Mouse (Mus musculus) macrophage (primary cell): ENCODE measurements around the gene 4930432K21Rik. TPM values are rescaled to one million over a fixed set of nuclear protein-coding genes. Genes with fewer than 3 reads are reported as not detected.
A peak's percentile ranks its signal among the peaks of the same experiment; 100 is the strongest.

ENCODE experiments used
- H3K27ac ChIP-seq: fragments of 350-480 bp; formaldehyde crosslinking; 2 replicates; pipeline ENCODE4 v1.9.0; 2021
- H3K36me3 ChIP-seq: fragments of 350-480 bp; formaldehyde crosslinking; 2 replicates; pipeline ENCODE4 v1.9.0; 2021; ENCODE audit errors: inconsistent target
- H3K4me3 ChIP-seq: fragments of 350-480 bp; formaldehyde crosslinking; 2 replicates; pipeline ENCODE4 v1.9.0; 2021; ENCODE audit errors: inconsistent target
- H3K79me2 ChIP-seq: fragments of 350-480 bp; formaldehyde crosslinking; 2 replicates; pipeline ENCODE4 v1.9.0; 2021; ENCODE audit errors: inconsistent target
- WGBS: methylation state at CpG from one replicate; pipeline ENCODE4 v1.1.7; 2026; ENCODE audit warnings: inconsistent platforms; ENCODE audit not compliant: missing documents; 5-methylcytosine and 5-hydroxymethylcytosine counted together
- polyA plus RNA-seq: library from polyadenylated mRNA; stranded (reverse); fragments of 250-400 nt; gene quantifications from 3 replicates; pipeline ENCODE4 v1.2.4, GENCODE M21; 2018; ENCODE audit warnings: inconsistent platforms

4930432K21Rik gene
- polyA plus RNA-seq, 1 experiment from 2014 or later = 0.82 TPM

- no peaks in the 10 kb centered on the region for H3K36me3 ChIP-seq
- H3K79me2 ChIP-seq = no peaks in the 10 kb centered on the region
- H3K27ac ChIP-seq = no peak overlapping the region
- WGBS = 44% methylated on average over 10 of the region's 17 CpGs
- H3K4me3 ChIP-seq = no peak overlapping the region
Observed at GRCm38 (mm10) chr8:84127202-84127901, 20.5 kb upstream of the 4930432K21Rik start.

GRCm38 (mm10) chr8:84128277-84128676 is 19.5 kb upstream of the 4930432K21Rik start:
- H3K27ac ChIP-seq = no peak overlapping the region
- no peaks in the 10 kb centered on the region for H3K79me2 ChIP-seq
- peaks cover 8% of the 10 kb centered on the region; the same call in 1 of the 2 replicates for H3K36me3 ChIP-seq
- WGBS = 64% methylated on average over 8 of the region's 8 CpGs
- H3K4me3 ChIP-seq = no peak overlapping the region

- no peak overlapping the region for H3K4me3 ChIP-seq
Observed at GRCm38 (mm10) chr8:84130806-84131205, 17.0 kb upstream of the 4930432K21Rik start.

GRCm38 (mm10) chr8:84132225-84132624 is 15.6 kb upstream of the 4930432K21Rik start:
- Histone ChIP-seq H3K27ac (no peak overlapping the region), H3K36me3 (peaks cover 46% of the 10 kb centered on the region), H3K4me3 (no peak overlapping the region), H3K79me2 (no peaks in the 10 kb centered on the region)
- WGBS = 45% methylated on average over 8 of the region's 8 CpGs

More at GRCm38 (mm10) chr8:84130806-84131205, 17.0 kb upstream of the 4930432K21Rik start:
- Histone ChIP-seq H3K27ac (no peak overlapping the region), H3K79me2 (no peaks in the 10 kb centered on the region), H3K36me3 (peaks cover 33% of the 10 kb centered on the region; the same call in 1 of the 2 replicates)
- WGBS = 91% methylated on average over 28 of the region's 30 CpGs

GRCm38 (mm10) chr8:84137848-84138247 is 10.0 kb upstream of the 4930432K21Rik start:
- Histone ChIP-seq H3K27ac (no peak overlapping the region), H3K79me2 (no peaks in the 10 kb centered on the region), H3K4me3 (no peak overlapping the region), H3K36me3 (peaks cover 93% of the 10 kb centered on the region)
- 98% methylated on average over 3 of the region's 3 CpGs for WGBS

GRCm38 (mm10) chr8:84140838-84141237 is 7.0 kb upstream of the 4930432K21Rik start:
- 98% methylated on average over 4 of the region's 4 CpGs for WGBS
- no peak overlapping the region for H3K4me3 ChIP-seq
- no peaks in the 10 kb centered on the region for H3K79me2 ChIP-seq
- peaks cover 83% of the 10 kb centered on the region for H3K36me3 ChIP-seq
- no peak overlapping the region for H3K27ac ChIP-seq

DNA sequence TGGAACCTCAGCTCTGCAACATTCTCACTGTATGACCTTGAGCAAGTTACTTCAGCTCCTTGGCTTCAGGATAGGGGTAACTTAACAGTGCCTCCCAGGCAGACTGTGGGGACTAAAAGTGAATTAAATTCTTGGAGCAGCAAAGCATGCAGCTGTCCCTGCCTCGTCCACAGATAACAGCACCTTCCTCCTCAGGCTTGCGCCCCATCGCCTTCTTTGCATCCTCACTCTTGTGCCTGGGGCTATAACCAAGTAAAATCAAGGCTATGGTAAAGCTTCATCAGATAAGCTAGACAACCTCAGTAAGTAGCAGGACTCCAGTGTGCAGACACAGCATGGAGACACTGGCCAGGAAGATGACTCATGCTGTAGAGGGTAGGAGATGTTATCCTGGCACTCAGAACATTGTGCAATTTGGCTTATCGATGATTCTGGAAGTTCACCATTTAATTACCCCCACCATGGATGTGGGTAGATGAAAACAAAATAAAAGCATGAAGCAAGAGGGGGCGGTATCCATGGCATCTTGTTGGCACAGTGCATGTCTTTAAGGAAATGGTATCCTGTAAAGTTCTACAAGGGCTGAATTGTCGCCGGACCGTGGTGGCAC is 3.1 kb upstream of the 4930432K21Rik start:
- peaks cover 45% of the 10 kb centered on the region for H3K36me3 ChIP-seq
- H3K79me2 ChIP-seq = peaks cover 14% of the 10 kb centered on the region; the same call in 1 of the 2 replicates
- 89% methylated on average over 8 of the region's 8 CpGs for WGBS
- no peak overlapping the region for H3K27ac ChIP-seq
- no peak overlapping the region for H3K4me3 ChIP-seq

DNA sequence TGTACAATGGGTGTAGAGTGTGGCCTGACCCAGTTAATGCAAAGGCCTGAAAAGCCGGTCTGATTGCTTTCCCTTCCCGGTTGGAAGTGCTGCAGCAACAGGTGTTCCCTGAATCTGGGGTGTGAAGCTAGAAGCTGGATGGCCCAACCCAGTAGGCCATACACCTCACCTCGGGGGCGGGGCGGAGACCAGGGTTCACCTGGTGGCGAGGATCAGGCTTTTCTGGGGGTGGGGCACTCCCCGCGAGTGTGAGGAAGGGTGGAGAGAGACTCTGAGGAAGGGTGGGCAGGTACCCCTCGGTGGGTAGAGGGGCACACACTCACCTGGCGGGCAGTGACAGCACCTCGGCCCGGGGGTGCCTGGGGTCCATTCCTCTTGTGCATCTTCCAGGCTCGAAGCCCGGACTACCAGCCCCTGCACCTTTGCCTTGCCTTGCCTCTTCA is 480 bp upstream of the 4930432K21Rik start:
- H3K4me3 ChIP-seq = peak overlapping the region; percentile 92
- H3K27ac ChIP-seq = peak overlapping the region; percentile 31
- peaks cover 14% of the 10 kb centered on the region; the same call in 1 of the 2 replicates for H3K79me2 ChIP-seq
- 8% methylated on average over 14 of the region's 14 CpGs for WGBS
- peaks cover 23% of the 10 kb centered on the region for H3K36me3 ChIP-seq

DNA sequence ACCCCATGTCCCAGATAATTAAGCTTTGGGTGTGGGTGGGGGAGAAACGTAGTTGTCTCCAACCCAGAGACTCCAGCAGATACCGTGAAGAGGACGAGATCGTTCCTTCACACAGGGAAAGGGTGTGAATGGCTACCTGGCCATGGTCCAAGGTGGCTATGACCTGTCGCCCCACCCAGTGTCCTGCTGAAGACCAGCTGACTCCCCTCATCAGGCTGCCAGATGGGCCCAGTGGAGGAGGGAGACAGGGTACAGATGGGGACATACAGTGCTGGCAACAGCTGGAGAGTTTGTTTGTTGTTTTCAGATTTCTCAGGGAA is 666 bp downstream of the 4930432K21Rik start:
- Histone ChIP-seq H3K36me3 (peaks cover 12% of the 10 kb centered on the region), H3K4me3 (no peak overlapping the region; the same call in 1 of the 2 replicates), H3K27ac (no peak overlapping the region), H3K79me2 (peaks cover 14% of the 10 kb centered on the region; the same call in 1 of the 2 replicates)
- 97% methylated on average over 5 of the region's 5 CpGs for WGBS

- Histone ChIP-seq H3K4me3 (no peak overlapping the region), H3K79me2 (peaks cover 14% of the 10 kb centered on the region; the same call in 1 of the 2 replicates), H3K36me3 (peaks cover 6% of the 10 kb centered on the region; the same call in 1 of the 2 replicates), H3K27ac (no peak overlapping the region)
- 87% methylated on average over 3 of the region's 3 CpGs for WGBS
Observed at GRCm38 (mm10) chr8:84149181-84149580, 1.4 kb downstream of the 4930432K21Rik start.

DNA sequence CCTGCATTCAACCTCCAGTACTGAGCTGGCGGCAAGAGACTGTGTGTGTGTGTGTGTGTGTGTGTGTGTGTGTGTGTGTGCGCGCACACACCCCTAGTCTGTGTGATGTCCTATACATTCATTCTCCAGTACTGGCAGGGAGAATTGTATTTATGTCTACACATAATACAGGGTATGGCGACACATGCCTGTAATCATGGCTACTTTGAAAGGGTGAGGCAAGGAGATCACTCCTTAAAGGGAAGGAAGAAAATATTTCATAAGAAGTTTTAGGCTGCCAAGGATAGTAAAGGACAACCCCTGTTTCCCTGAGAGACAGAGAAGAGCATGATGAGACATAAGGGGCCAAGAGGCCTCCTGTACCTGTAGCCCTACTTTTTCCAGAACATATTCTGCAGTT is 9.8 kb downstream of the 4930432K21Rik start:
- Histone ChIP-seq H3K36me3 (no peaks in the 10 kb centered on the region), H3K79me2 (no peaks in the 10 kb centered on the region), H3K4me3 (no peak overlapping the region), H3K27ac (no peak overlapping the region)
- WGBS = 75% methylated on average over 1 of the region's 4 CpGs

- WGBS = 86% methylated on average over 1 of the region's 2 CpGs
- H3K36me3 ChIP-seq = no peaks in the 10 kb centered on the region
- no peaks in the 10 kb centered on the region for H3K79me2 ChIP-seq
- no peak overlapping the region for H3K4me3 ChIP-seq
- no peak overlapping the region for H3K27ac ChIP-seq
Observed at GRCm38 (mm10) chr8:84167696-84168095, 19.9 kb downstream of the 4930432K21Rik start.

GRCm38 (mm10) chr8:84170096-84170495 is 22.3 kb downstream of the 4930432K21Rik start:
- Histone ChIP-seq H3K79me2 (no peaks in the 10 kb centered on the region), H3K27ac (no peak overlapping the region), H3K36me3 (no peaks in the 10 kb centered on the region), H3K4me3 (no peak overlapping the region)
- WGBS = 78% methylated on average over 5 of the region's 5 CpGs

- WGBS = 93% methylated on average over 6 of the region's 6 CpGs
- Histone ChIP-seq H3K79me2 (no peaks in the 10 kb centered on the region), H3K4me3 (no peak overlapping the region), H3K36me3 (no peaks in the 10 kb centered on the region), H3K27ac (no peak overlapping the region)
Observed at GRCm38 (mm10) chr8:84173861-84174260, 26.0 kb downstream of the 4930432K21Rik start.

- Histone ChIP-seq H3K79me2 (no peaks in the 10 kb centered on the region), H3K27ac (no peak overlapping the region), H3K36me3 (no peaks in the 10 kb centered on the region), H3K4me3 (no peak overlapping the region)
- 21% methylated on average over 3 of the region's 3 CpGs for WGBS
Observed at GRCm38 (mm10) chr8:84176560-84176959, 28.7 kb downstream of the 4930432K21Rik start.
